Comparison of ENCODE assay signal across 29 mouse cellular contexts in genomic region chr4:131947848-131948247, GRCm38 (mm10). TPM values are rescaled to one million over a fixed set of nuclear protein-coding genes. Genes with fewer than 3 reads are reported as not detected.
DNase-seq lines count a peak whose midpoint lies in the region; ATAC-seq and TF ChIP-seq lines count a peak whose summit lies in the region.
"Had no signal": no experiment of that assay in that cellular context is flagged by ENCODE, and none has a peak within 500 bp of the region (broad histone marks: within the 10 kb centered on the region; RNA-seq: fewer than 3 reads in every experiment).

No protein-coding gene starts in this region.

- no peaks in the 10 kb centered on the region for H3K36me3 ChIP-seq in kidney, postnatal 0 days (ENCODE audit: insufficient read depth, low read length)
- 0 out of 2 replicates have a peak, but pooled peaks cover 2% of the 10 kb centered on the region for H3K36me3 ChIP-seq in kidney, embryonic 16.5 days (ENCODE audit: insufficient read depth, low read length)
- H3K36me3 ChIP-seq in intestine, embryonic 15.5 days, result no peaks in the 10 kb centered on the region
- no peaks in the 10 kb centered on the region for H3K36me3 ChIP-seq in stomach, embryonic 15.5 days
- H3K36me3 ChIP-seq: neural tube, embryonic 12.5 days had no signal

- DNase-seq in kidney, postnatal 0 days (ENCODE audit: low spot score), result no peak
- peak; percentile 14 for DNase-seq in ZHBTc4 (ENCODE audit: low read depth, low spot score)
- DNase-seq in cerebellum, adult 8-10 months, result no peak
- DNase-seq: adrenal gland, adult 2 months; adrenal gland, postnatal 36 days; B cell, adult 2 months; cerebellum, postnatal 25 days; gastrocnemius, postnatal 36 days; heart, adult 18-20 months; kidney, adult 9 months; lung, embryonic 14.5 days; lung, postnatal 36 days; right cerebral cortex, adult 18-20 months; right cerebral cortex, postnatal 4 days; thymus, adult 18-20 months; thymus, postnatal 4 days had no signal

- H3K4me3 ChIP-seq in kidney, postnatal 0 days (replicated peaks; ENCODE audit: low read depth, low read length), result no peak overlapping the region
- no peak overlapping the region for H3K4me3 ChIP-seq in kidney, embryonic 16.5 days (ENCODE audit: low read length)
- no peak overlapping the region for H3K4me3 ChIP-seq in intestine, embryonic 15.5 days (replicated peaks)
- no peak overlapping the region for H3K4me3 ChIP-seq in stomach, embryonic 15.5 days (replicated peaks)
- H3K4me3 ChIP-seq: forebrain, embryonic 13.5 days; heart, embryonic 12.5 days; limb, embryonic 12.5 days; liver, embryonic 15.5 days; myocyte; neural tube, embryonic 12.5 days had no signal

- no peak overlapping the region for H3K4me2 ChIP-seq in kidney, postnatal 0 days (ENCODE audit: low read length)
- H3K4me2 ChIP-seq in kidney, embryonic 16.5 days (replicated peaks; ENCODE audit: low read depth, low read length), result no peak overlapping the region
- no peak overlapping the region for H3K4me2 ChIP-seq in intestine, embryonic 15.5 days (replicated peaks)
- no peak overlapping the region for H3K4me2 ChIP-seq in stomach, embryonic 15.5 days
- H3K4me2 ChIP-seq: forebrain, embryonic 13.5 days; heart, embryonic 12.5 days; hindbrain, embryonic 14.5 days; limb, embryonic 12.5 days; liver, embryonic 15.5 days; lung, embryonic 14.5 days; midbrain, embryonic 11.5 days; neural tube, embryonic 12.5 days had no signal

- no peaks in the 10 kb centered on the region for H3K27me3 ChIP-seq in kidney, postnatal 0 days (ENCODE audit: insufficient read depth, low read length)
- H3K27me3 ChIP-seq in kidney, embryonic 16.5 days (ENCODE audit: insufficient read depth, low read length), result no peaks in the 10 kb centered on the region
- no peaks in the 10 kb centered on the region for H3K27me3 ChIP-seq in intestine, embryonic 15.5 days (replicated peaks)
- H3K27me3 ChIP-seq in stomach, embryonic 15.5 days (replicated peaks), result no peaks in the 10 kb centered on the region
- H3K27me3 ChIP-seq: forebrain, embryonic 13.5 days; heart, embryonic 12.5 days; limb, embryonic 12.5 days; liver, embryonic 15.5 days; neural tube, embryonic 12.5 days; Patski had no signal

- TF ChIP-seq CTCF in kidney, postnatal 0 days (IDR thresholded peaks at IDR 0.05; ENCODE audit: low read depth), result no peak

- no peak overlapping the region for H3K9ac ChIP-seq in kidney, postnatal 0 days (ENCODE audit: low read depth, low read length)
- no peak overlapping the region for H3K9ac ChIP-seq in kidney, embryonic 16.5 days (replicated peaks; ENCODE audit: low read length)
- H3K9ac ChIP-seq in intestine, embryonic 15.5 days, result no peak overlapping the region
- no peak overlapping the region for H3K9ac ChIP-seq in stomach, embryonic 15.5 days
- H3K9ac ChIP-seq: forebrain, embryonic 13.5 days; heart, embryonic 12.5 days; hindbrain, embryonic 14.5 days; limb, embryonic 12.5 days; liver, embryonic 15.5 days; lung, embryonic 14.5 days; neural tube, embryonic 12.5 days had no signal

- no peaks in the 10 kb centered on the region for H3K4me1 ChIP-seq in kidney, postnatal 0 days (replicated peaks; ENCODE audit: insufficient read depth, low read length)
- H3K4me1 ChIP-seq in kidney, embryonic 16.5 days (ENCODE audit: insufficient read depth, low read length), result peaks cover 17% of the 10 kb centered on the region
- no peaks in the 10 kb centered on the region for H3K4me1 ChIP-seq in intestine, embryonic 15.5 days (replicated peaks)
- no peaks in the 10 kb centered on the region for H3K4me1 ChIP-seq in stomach, embryonic 15.5 days
- H3K4me1 ChIP-seq: limb, embryonic 12.5 days; liver, embryonic 15.5 days had no signal

- 79% methylated on average over 11 of the region's 11 CpGs for WGBS in kidney, postnatal 0 days
- WGBS in kidney, embryonic 16.5 days, result 86% methylated on average over 11 of the region's 11 CpGs
- 74% methylated on average over 11 of the region's 11 CpGs for WGBS in intestine, embryonic 15.5 days
- 83% methylated on average over 11 of the region's 11 CpGs for WGBS in stomach, embryonic 15.5 days

- H3K27ac ChIP-seq in kidney, postnatal 0 days, result peak overlapping the region; percentile 19; the same call in 1 of the 2 replicates
- no peak overlapping the region for H3K27ac ChIP-seq in kidney, embryonic 16.5 days (ENCODE audit: low read length)
- no peak overlapping the region for H3K27ac ChIP-seq in intestine, embryonic 15.5 days
- H3K27ac ChIP-seq in stomach, embryonic 15.5 days, result no peak overlapping the region
- H3K27ac ChIP-seq: forebrain, embryonic 13.5 days; hindbrain, embryonic 14.5 days; limb, embryonic 12.5 days; liver, embryonic 15.5 days; neural tube, embryonic 12.5 days had no signal

- no peak for ATAC-seq in kidney, postnatal 0 days (replicated peaks; ENCODE audit: low FRiP score, low read depth)
- ATAC-seq in kidney, embryonic 16.5 days (ENCODE audit: low FRiP score, low TSS enrichment), result no peak
- ATAC-seq in intestine, embryonic 15.5 days, result peak; percentile 66
- 0 out of 2 replicates have a peak, but pooled peaks have one; percentile 35 for ATAC-seq in stomach, embryonic 15.5 days (ENCODE audit: insufficient read depth, low FRiP score, low read depth)
- ATAC-seq in inflammation-experienced regulatory T-cells, adult 6 months, result no peak
- ATAC-seq: forebrain, embryonic 13.5 days; Patski had no signal

- no peaks in the 10 kb centered on the region for H3K9me3 ChIP-seq in kidney, postnatal 0 days (replicated peaks; ENCODE audit: low read length)
- H3K9me3 ChIP-seq in kidney, embryonic 16.5 days (ENCODE audit: low read length), result no peaks in the 10 kb centered on the region
- no peaks in the 10 kb centered on the region for H3K9me3 ChIP-seq in intestine, embryonic 15.5 days
- no peaks in the 10 kb centered on the region for H3K9me3 ChIP-seq in stomach, embryonic 15.5 days
- H3K9me3 ChIP-seq: forebrain, embryonic 13.5 days; limb, embryonic 12.5 days; liver, embryonic 15.5 days; neural tube, embryonic 12.5 days had no signal

RNA-seq across cellular contexts. Expression of gene Tmem200b, which starts 26.3 kb away (rescaled TPM):
- polyA plus RNA-seq in kidney, postnatal 0 days (2015; fragmentation: Nextera tagmentation; extraction: Ambion mirVana), result 2.7 and 3.9 TPM in 2 replicates
- 0.54 and 1.0 TPM in 2 replicates for polyA plus RNA-seq in kidney, embryonic 16.5 days (2015; fragmentation: Nextera tagmentation; extraction: Ambion mirVana)
- polyA plus RNA-seq in intestine, embryonic 15.5 days (2015; fragmentation: Nextera tagmentation; extraction: Ambion mirVana), result 0.74 and 1.2 TPM in 2 replicates
- 0.99 and 1.2 TPM in 2 replicates for polyA plus RNA-seq in stomach, embryonic 15.5 days (2015; fragmentation: Nextera tagmentation; extraction: Ambion mirVana)
- not detected for polyA plus RNA-seq in inflammation-experienced regulatory T-cells, adult 6 months (2017; shearing (Covaris generic))
- polyA plus RNA-seq: forebrain, embryonic 13.5 days; Patski had no signal

Comparison
In these comparisons a context has a peak if more than half of its experiments do, and no peak if none do; other contexts are left out.
1. ATAC-seq: peak in intestine, embryonic 15.5 days (single experiment) and stomach, embryonic 15.5 days (single experiment); none in kidney, postnatal 0 days (single experiment), kidney, embryonic 16.5 days (single experiment) and inflammation-experienced regulatory T-cells, adult 6 months (single experiment).